Mouse (Mus musculus) liver, embryonic 14.5 days (tissue): ENCODE results near the gene Slc27a5.

Experiments used
- CTCF ChIP-seq: IDR thresholded peaks from 2 replicates; pipeline ENCODE4 v1.5.1; 2016; ENCODE audit warnings: antibody characterized with exemption, low read depth, control low read depth
- EP300 ChIP-seq: IDR thresholded peaks from 2 replicates; pipeline ENCODE4 v1.6.1; 2016; ENCODE audit warnings: antibody characterized with exemption, low read depth

DNA sequence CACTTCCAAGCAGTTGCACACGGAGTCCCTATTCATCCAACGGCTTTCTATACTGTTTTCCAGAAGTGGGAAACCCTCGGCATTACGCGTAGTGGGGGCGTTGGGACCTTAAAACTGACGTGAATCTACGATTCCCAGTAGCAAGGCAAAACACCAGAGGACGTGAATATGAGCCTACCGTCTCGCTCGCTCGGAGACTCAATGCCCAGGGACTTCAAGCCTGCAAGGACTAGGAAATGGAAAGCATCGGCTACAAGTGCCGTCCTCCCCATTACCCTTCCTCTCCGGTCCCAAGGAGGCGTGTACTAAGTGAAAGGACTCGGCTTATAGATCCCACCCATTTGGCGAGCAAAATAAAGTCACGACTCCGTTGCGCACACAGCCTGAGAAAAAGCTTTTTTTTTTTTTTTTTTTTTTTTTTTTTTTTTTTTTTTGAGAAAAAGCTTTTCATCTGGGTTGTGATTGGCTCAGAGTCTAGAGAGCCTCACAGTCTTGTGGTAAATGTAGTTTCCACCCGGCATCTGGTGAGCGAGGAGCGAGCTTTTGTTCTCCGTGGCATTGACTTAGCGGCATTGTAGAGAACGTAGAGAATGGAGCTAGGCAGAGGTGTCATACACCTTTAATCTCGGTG lies 36.4 kb downstream of the Slc27a5 start:
- no peak for TF ChIP-seq CTCF
- TF ChIP-seq EP300, result no peak
